Mouse (Mus musculus) testis, adult 2 months (tissue): ENCODE results near the gene Dnaja3. TPM values are rescaled to one million over a fixed set of nuclear protein-coding genes. Genes with fewer than 3 reads are reported as not detected.

Experiments used
- H3K27ac ChIP-seq: fragments of 200-500 bp; 2 replicates; pipeline ENCODE4 v1.5.1; 2012; ENCODE audit warnings: low read depth, low read length; ENCODE audit not compliant: control insufficient read depth, insufficient read depth
- H3K27me3 ChIP-seq: fragments of 200-500 bp; 2 replicates; pipeline ENCODE4 v1.6.1; 2012; ENCODE audit warnings: mild to moderate bottlenecking, low read length, moderate library complexity; ENCODE audit not compliant: control insufficient read depth, insufficient read depth
- H3K36me3 ChIP-seq: fragments of 200-500 bp; 2 replicates; pipeline ENCODE4 v1.6.1; 2012; ENCODE audit warnings: mild to moderate bottlenecking, low read length; ENCODE audit not compliant: control insufficient read depth, insufficient read depth
- H3K4me1 ChIP-seq: fragments of 200-500 bp; 2 replicates; pipeline ENCODE4 v1.6.1; 2012; ENCODE audit warnings: low read length; ENCODE audit not compliant: control insufficient read depth, insufficient read depth
- H3K4me3 ChIP-seq: fragments of 200-500 bp; 2 replicates; pipeline ENCODE4 v1.5.1; 2012; ENCODE audit warnings: low read depth, mild to moderate bottlenecking, low read length, moderate library complexity, mixed read lengths; ENCODE audit not compliant: control insufficient read depth
- CTCF ChIP-seq: fragments of 200-500 bp; IDR thresholded peaks from 2 replicates; pipeline ENCODE4 v1.5.1; 2012; ENCODE audit warnings: low read depth, mild to moderate bottlenecking, inconsistent platforms, low read length, moderate library complexity; ENCODE audit not compliant: control insufficient read depth, insufficient read depth, insufficient replicate concordance
- POLR2A ChIP-seq: fragments of 200-500 bp; IDR thresholded peaks from 2 replicates; pipeline ENCODE4 v1.6.1; 2012; ENCODE audit warnings: low read depth, mild to moderate bottlenecking, inconsistent platforms, low read length, moderate library complexity; ENCODE audit not compliant: control insufficient read depth
- polyA plus RNA-seq: library from polyadenylated mRNA; depleted of rRNA; stranded (reverse); fragments of >200 nt; gene quantifications from 2 replicates; pipeline ENCODE4 v1.2.3, GENCODE M21; 2012

Dnaja3 gene
- polyA plus RNA-seq, 1 experiment, result 26.7 TPM

GRCm38 (mm10) chr16:4701211-4701610 lies 61.4 kb downstream of the Dnaja3 start:
- peaks cover 4% of the 10 kb centered on the region for H3K36me3 ChIP-seq
- H3K4me3 ChIP-seq, result no peak overlapping the region
- H3K27ac ChIP-seq, result no peak overlapping the region
- TF ChIP-seq CTCF (no peak), POLR2A (no peak)
- H3K4me1 ChIP-seq, result no peaks in the 10 kb centered on the region
- no peaks in the 10 kb centered on the region for H3K27me3 ChIP-seq

GRCm38 (mm10) chr16:4702646-4703045 lies 62.9 kb downstream of the Dnaja3 start:
- Histone ChIP-seq H3K27ac (no peak overlapping the region), H3K36me3 (peaks cover 5% of the 10 kb centered on the region), H3K4me3 (no peak overlapping the region), H3K4me1 (no peaks in the 10 kb centered on the region), H3K27me3 (no peaks in the 10 kb centered on the region)
- TF ChIP-seq CTCF, result no peak
- TF ChIP-seq POLR2A, result no peak

- Histone ChIP-seq H3K27ac (no peak overlapping the region), H3K27me3 (no peaks in the 10 kb centered on the region), H3K4me3 (no peak overlapping the region), H3K4me1 (no peaks in the 10 kb centered on the region), H3K36me3 (peaks cover 5% of the 10 kb centered on the region)
- no peak for TF ChIP-seq CTCF
- no peak for TF ChIP-seq POLR2A
Observed at GRCm38 (mm10) chr16:4705541-4705940, 65.8 kb downstream of the Dnaja3 start.

- Histone ChIP-seq H3K36me3 (peaks cover 1% of the 10 kb centered on the region; the same call in 1 of the 2 replicates), H3K27ac (no peak overlapping the region), H3K27me3 (no peaks in the 10 kb centered on the region), H3K4me1 (no peaks in the 10 kb centered on the region), H3K4me3 (no peak overlapping the region)
- no peak for TF ChIP-seq POLR2A
- no peak for TF ChIP-seq CTCF
Observed at GRCm38 (mm10) chr16:4711173-4711572, 71.4 kb downstream of the Dnaja3 start.

- no peak overlapping the region for H3K27ac ChIP-seq
- no peak overlapping the region for H3K4me3 ChIP-seq
- no peak for TF ChIP-seq CTCF
- no peak for TF ChIP-seq POLR2A
- H3K4me1 ChIP-seq, result peaks cover 5% of the 10 kb centered on the region
- H3K27me3 ChIP-seq, result no peaks in the 10 kb centered on the region
- no peaks in the 10 kb centered on the region for H3K36me3 ChIP-seq
Observed at GRCm38 (mm10) chr16:4713861-4714710, 74.3 kb downstream of the Dnaja3 start.

GRCm38 (mm10) chr16:4717866-4718265 lies 78.1 kb downstream of the Dnaja3 start:
- Histone ChIP-seq H3K27ac (no peak overlapping the region), H3K4me1 (peaks cover 5% of the 10 kb centered on the region), H3K36me3 (no peaks in the 10 kb centered on the region), H3K27me3 (no peaks in the 10 kb centered on the region), H3K4me3 (no peak overlapping the region)
- TF ChIP-seq POLR2A, result no peak
- TF ChIP-seq CTCF, result no peak

GRCm38 (mm10) chr16:4718753-4719518 lies 79.1 kb downstream of the Dnaja3 start, which contains the start of gene Nmral1:
Nmral1 (minus strand) TSS chr16:4719356.
- H3K27me3 ChIP-seq, result no peaks in the 10 kb centered on the region
- no peak within 1 kb of the TSS for H3K27ac ChIP-seq
- no peaks in the 10 kb centered on the region for H3K36me3 ChIP-seq
- peaks cover 5% of the 10 kb centered on the region for H3K4me1 ChIP-seq
- TF ChIP-seq POLR2A, result no peak
- no peak for TF ChIP-seq CTCF
- peak within 1 kb of the TSS; percentile 83 for H3K4me3 ChIP-seq
